Mouse (Mus musculus) hindbrain, postnatal 0 days (tissue): ENCODE measurements around the gene Zfp951. TPM values are rescaled to one million over a fixed set of nuclear protein-coding genes. Genes with fewer than 3 reads are reported as not detected.
"Not testable (repeated sequence)": the region's sequence is repeated elsewhere in the genome, so short reads cannot be mapped to it uniquely, and the experiment has no call there.

Source experiments
- ATAC-seq: fragments of 200-750 bp; cut with Nextera tagmentation; 2 replicates; pipeline ENCODE4 v1.8.0; 2017; ENCODE audit warnings: mild to moderate bottlenecking, moderate TSS enrichment, moderate library complexity
- DNase-seq: peaks from one replicate; pipeline ENCODE4 v3.0.0-alpha.2; 2015; ENCODE audit warnings: low spot score
- H3K27ac ChIP-seq: fragments of 300-500 bp; sonication (generic); 2 replicates; pipeline ENCODE4 v1.5.1; 2014; ENCODE audit warnings: mild to moderate bottlenecking
- H3K27me3 ChIP-seq: fragments of 300-500 bp; sonication (generic); 2 replicates; pipeline ENCODE4 v1.6.1; 2014; ENCODE audit warnings: low read length, mixed read lengths; ENCODE audit not compliant: insufficient read depth
- H3K36me3 ChIP-seq: fragments of 300-500 bp; sonication (generic); 2 replicates; pipeline ENCODE4 v1.6.1; 2014; ENCODE audit warnings: low read length, mixed read lengths; ENCODE audit not compliant: insufficient read depth
- H3K4me1 ChIP-seq: fragments of 300-500 bp; sonication (generic); 2 replicates; pipeline ENCODE4 v1.6.1; 2014; ENCODE audit warnings: antibody characterized with exemption, low read length, mixed read lengths; ENCODE audit not compliant: insufficient read depth
- H3K4me2 ChIP-seq: fragments of 300-500 bp; sonication (generic); 2 replicates; pipeline ENCODE4 v1.6.1; 2014; ENCODE audit warnings: low read depth, mild to moderate bottlenecking, low read length, moderate library complexity, mixed read lengths
- H3K4me3 ChIP-seq: fragments of 300-500 bp; sonication (generic); 2 replicates; pipeline ENCODE4 v1.5.1; 2014; ENCODE audit warnings: low read length
- H3K9ac ChIP-seq: fragments of 300-500 bp; sonication (generic); replicated peaks from 2 replicates; pipeline ENCODE4 v1.6.1; 2014; ENCODE audit warnings: mild to moderate bottlenecking, low read length, moderate library complexity, mixed read lengths
- H3K9me3 ChIP-seq: fragments of 300-500 bp; sonication (generic); 2 replicates; pipeline ENCODE4 v1.6.1; 2016; ENCODE audit warnings: low read length, mixed read lengths
- CTCF ChIP-seq: IDR thresholded peaks from 2 replicates; pipeline ENCODE4 v1.5.1; 2016; ENCODE audit warnings: antibody characterized with exemption, control low read depth, low read depth
- WGBS: fragments of 180-500 bp; shearing (Covaris S2); extraction: QIAGEN DNeasy Blood & Tissue Kit; methylation state at CpG from one replicate; pipeline ENCODE4 v1.1.7; 2014; 5-methylcytosine and 5-hydroxymethylcytosine counted together
- polyA plus RNA-seq: library from polyadenylated mRNA; unstranded; fragments of >200 nt; fragmentation: Nextera tagmentation; extraction: Ambion mirVana; gene quantifications from 2 replicates; pipeline ENCODE4 v1.2.1, GENCODE M21; 2015
- total RNA-seq: library from RNA; depleted of rRNA; stranded (reverse); fragments of >200 nt; gene quantifications from 2 replicates; pipeline ENCODE4 v1.2.3, GENCODE M21; 2014; rRNA removed

Zfp951 gene
- total RNA-seq (1.7 TPM in 2 replicates), polyA plus RNA-seq (3.7 and 4.9 TPM in 2 replicates)

- Histone ChIP-seq H3K4me2 (peak within 1 kb of the TSS; percentile 27; the same call in 1 of the 2 replicates), H3K4me3 (peak within 1 kb of the TSS; percentile 23)
- ATAC-seq, result peak; percentile 98
- not testable (repeated sequence) for H3K36me3 ChIP-seq, H3K9ac ChIP-seq, H3K4me1 ChIP-seq, H3K27ac ChIP-seq, H3K9me3 ChIP-seq, H3K27me3 ChIP-seq
- WGBS, result 44% methylated on average over 11 of the region's 12 CpGs
- DNase-seq, result peak; percentile 70
These were observed at the start of gene Zfp951 for GRCm38 (mm10) chr5:104859962-104860525. Gene Zfp951 (minus strand): TSS chr5:104860070.

- not testable (repeated sequence) for H3K4me2 ChIP-seq, H3K9ac ChIP-seq, ATAC-seq, H3K4me3 ChIP-seq, DNase-seq, H3K27me3 ChIP-seq, H3K9me3 ChIP-seq, H3K4me1 ChIP-seq, H3K27ac ChIP-seq, H3K36me3 ChIP-seq
- 90% methylated on average over 5 of the region's 5 CpGs for WGBS
These were observed 46.7 kb upstream of the Zfp951 start for GRCm38 (mm10) chr5:104906556-104906955.

GRCm38 (mm10) chr5:104859045-104859961, 567 bp downstream of the Zfp951 start:
- H3K4me3 ChIP-seq, result peak overlapping the region; percentile 23
- peak; percentile 2 for DNase-seq
- H3K9me3 ChIP-seq, H3K4me1 ChIP-seq, H3K27me3 ChIP-seq, H3K36me3 ChIP-seq, H3K27ac ChIP-seq, H3K9ac ChIP-seq: not testable (repeated sequence)
- peak; percentile 90 for ATAC-seq
- H3K4me2 ChIP-seq, result peak overlapping the region; percentile 27; the same call in 1 of the 2 replicates
- WGBS, result 56% methylated on average over 10 of the region's 15 CpGs

GRCm38 (mm10) chr5:104854546-104854945, 5.3 kb downstream of the Zfp951 start:
- not testable (repeated sequence) for H3K27me3 ChIP-seq, DNase-seq, H3K4me2 ChIP-seq, H3K4me1 ChIP-seq, H3K9ac ChIP-seq, H3K27ac ChIP-seq, H3K9me3 ChIP-seq, H3K36me3 ChIP-seq, ATAC-seq, H3K4me3 ChIP-seq
- 91% methylated on average over 3 of the region's 3 CpGs for WGBS

- no peaks in the 10 kb centered on the region for H3K36me3 ChIP-seq
- no peak overlapping the region for H3K27ac ChIP-seq
- peaks cover 24% of the 10 kb centered on the region for H3K9me3 ChIP-seq
- DNase-seq (no peak), ATAC-seq (no peak)
- TF ChIP-seq CTCF, result no peak
- no peak overlapping the region for H3K4me3 ChIP-seq
- H3K4me2 ChIP-seq, result no peak overlapping the region
- no peaks in the 10 kb centered on the region for H3K27me3 ChIP-seq
- no peaks in the 10 kb centered on the region for H3K4me1 ChIP-seq
- no peak overlapping the region for H3K9ac ChIP-seq
These were observed 26.5 kb downstream of the Zfp951 start for GRCm38 (mm10) chr5:104833330-104833729.

GRCm38 (mm10) chr5:104829611-104830010, 30.3 kb downstream of the Zfp951 start:
- Histone ChIP-seq H3K9me3 (peaks cover 17% of the 10 kb centered on the region), H3K4me3 (no peak overlapping the region), H3K27ac (no peak overlapping the region), H3K4me1 (no peaks in the 10 kb centered on the region), H3K36me3 (no peaks in the 10 kb centered on the region), H3K9ac (no peak overlapping the region), H3K4me2 (no peak overlapping the region), H3K27me3 (no peaks in the 10 kb centered on the region)
- no peak for TF ChIP-seq CTCF
- 74% methylated on average over 1 of the region's 1 CpGs for WGBS
- no peak for DNase-seq
- no peak for ATAC-seq

GRCm38 (mm10) chr5:104770138-104770537, 89.7 kb downstream of the Zfp951 start:
- not testable (repeated sequence) for H3K4me3 ChIP-seq, DNase-seq, H3K4me1 ChIP-seq, H3K36me3 ChIP-seq, H3K27ac ChIP-seq, H3K9me3 ChIP-seq, H3K9ac ChIP-seq, H3K27me3 ChIP-seq, ATAC-seq, H3K4me2 ChIP-seq
- 70% methylated on average over 6 of the region's 6 CpGs for WGBS

Other genes starting within 250 kb of the Zfp951 start
- gene Abcg3, start 122.6 kb upstream of the Zfp951 start, total RNA-seq, result 0.14 and 0.16 TPM in 2 replicates
- 0.24 and 0.33 TPM in 2 replicates for gene Abcg3, start 122.6 kb upstream of the Zfp951 start, polyA plus RNA-seq